Mouse (Mus musculus): ENCODE measurements around the gene Hoxa3. TPM values are rescaled to one million over a fixed set of nuclear protein-coding genes. Genes with fewer than 3 reads are reported as not detected.

Gene Hoxa3
- total and polyA plus RNA-seq, 2 experiments from 2014 or later = 1.6 TPM; not detected in 1

DNA sequence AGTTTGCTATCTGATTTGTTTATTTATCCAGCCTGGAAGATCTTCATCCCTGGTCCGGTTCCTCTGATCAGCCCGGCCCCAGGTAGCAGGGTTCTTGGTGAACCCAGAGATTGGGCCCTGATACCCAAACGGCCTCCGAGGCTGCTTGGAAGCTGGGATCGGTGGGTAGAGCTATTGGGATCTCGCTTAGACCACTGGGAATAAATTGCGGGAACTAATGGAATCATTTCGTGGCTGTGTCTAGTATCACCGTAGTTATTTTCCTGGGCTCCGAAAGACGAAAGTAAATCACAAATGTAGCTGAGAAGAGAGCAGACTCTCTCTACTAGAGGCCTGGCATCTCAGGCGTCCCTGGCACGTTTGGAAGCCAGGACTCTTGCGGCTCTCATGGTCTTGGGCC is 7.9 kb downstream of the Hoxa3 start:
- 5% methylated on average over 14 of the region's 14 CpGs for WGBS

DNA sequence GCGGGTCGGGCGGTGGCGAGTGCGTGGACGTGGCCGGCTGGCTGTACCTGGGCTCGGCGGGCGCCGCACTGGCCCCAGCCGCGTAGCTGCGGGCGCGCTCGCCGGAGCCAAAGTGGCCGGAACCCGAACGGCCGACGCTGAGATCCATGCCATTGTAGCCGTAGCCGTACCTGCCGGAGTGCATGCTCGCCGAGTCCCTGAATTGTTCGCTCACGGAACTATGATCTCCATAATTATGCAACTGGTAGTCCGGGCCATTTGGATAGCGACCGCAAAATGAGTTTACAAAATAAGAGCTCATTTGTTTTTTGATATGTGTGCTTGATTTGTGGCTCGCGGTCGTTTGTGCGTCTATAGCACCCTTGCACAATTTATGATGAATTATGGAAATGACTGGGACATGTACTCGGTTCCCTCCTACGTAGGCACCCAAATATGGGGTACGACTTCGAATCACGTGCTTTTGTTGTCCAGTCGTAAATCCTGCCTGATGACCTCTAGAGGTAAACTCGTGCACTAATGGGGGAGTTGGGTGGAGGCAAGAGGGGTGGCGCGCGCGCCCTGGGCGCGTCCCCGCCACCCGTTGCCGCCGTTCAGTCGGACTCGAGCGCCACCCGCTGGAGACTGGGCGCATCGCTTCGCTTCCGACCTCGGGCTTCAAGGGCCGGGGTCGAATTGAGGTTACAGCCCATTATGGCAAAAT is 8.9 kb downstream of the Hoxa3 start, which contains the start of gene Hoxa5:
Gene Hoxa5 (minus strand): TSS at position 538 of the 703 bp plus-strand sequence.
- Histone ChIP-seq H3K36me3 (ENCODE audit: insufficient read depth, low read length) (no peaks in the 10 kb centered on the region), H3K9ac (replicated peaks; ENCODE audit: low read length, poor library complexity, severe bottlenecking) (no peak within 1 kb of the TSS), H3K9me3 (ENCODE audit: low read length) (no peaks in the 10 kb centered on the region), H3K4me1 (ENCODE audit: insufficient read depth, low read length) (no peaks in the 10 kb centered on the region), H3K27me3 (ENCODE audit: insufficient read depth, low read length) (peaks cover 98% of the 10 kb centered on the region), H3K27ac (ENCODE audit: low read depth, low read length) (no peak within 1 kb of the TSS), H3K4me2 (ENCODE audit: low read depth, low read length, poor library complexity, severe bottlenecking) (0 out of 2 replicates have a peak within 1 kb of the TSS, but pooled peaks have one; percentile 20), H3K4me3 (ENCODE audit: low read depth, low read length) (peak within 1 kb of the TSS; percentile 0; the same call in 1 of the 2 replicates)
- TF ChIP-seq CTCF (IDR thresholded peaks at IDR 0.05) = peak; percentile 64
- peak; percentile 82 for DNase-seq (ENCODE audit: low spot score)
- under 1% methylated on average over 65 of the region's 65 CpGs for WGBS
- no peak for ATAC-seq (ENCODE audit: low FRiP score)

More for the DNA sequence above, 7.9 kb downstream of the Hoxa3 start:
- Histone ChIP-seq H3K4me2 (ENCODE audit: low read depth, low read length, poor library complexity, severe bottlenecking) (no peak overlapping the region), H3K9me3 (ENCODE audit: low read length) (no peaks in the 10 kb centered on the region), H3K4me3 (ENCODE audit: low read depth, low read length) (no peak overlapping the region), H3K27me3 (ENCODE audit: insufficient read depth, low read length) (peaks cover 99% of the 10 kb centered on the region), H3K27ac (ENCODE audit: low read depth, low read length) (no peak overlapping the region), H3K4me1 (ENCODE audit: insufficient read depth, low read length) (no peaks in the 10 kb centered on the region), H3K9ac (replicated peaks; ENCODE audit: low read length, poor library complexity, severe bottlenecking) (no peak overlapping the region), H3K36me3 (ENCODE audit: insufficient read depth, low read length) (no peaks in the 10 kb centered on the region)
- ATAC-seq (ENCODE audit: low FRiP score) = no peak
- TF ChIP-seq CTCF (IDR thresholded peaks at IDR 0.05) = no peak
- no peak for DNase-seq (ENCODE audit: low spot score)

DNA sequence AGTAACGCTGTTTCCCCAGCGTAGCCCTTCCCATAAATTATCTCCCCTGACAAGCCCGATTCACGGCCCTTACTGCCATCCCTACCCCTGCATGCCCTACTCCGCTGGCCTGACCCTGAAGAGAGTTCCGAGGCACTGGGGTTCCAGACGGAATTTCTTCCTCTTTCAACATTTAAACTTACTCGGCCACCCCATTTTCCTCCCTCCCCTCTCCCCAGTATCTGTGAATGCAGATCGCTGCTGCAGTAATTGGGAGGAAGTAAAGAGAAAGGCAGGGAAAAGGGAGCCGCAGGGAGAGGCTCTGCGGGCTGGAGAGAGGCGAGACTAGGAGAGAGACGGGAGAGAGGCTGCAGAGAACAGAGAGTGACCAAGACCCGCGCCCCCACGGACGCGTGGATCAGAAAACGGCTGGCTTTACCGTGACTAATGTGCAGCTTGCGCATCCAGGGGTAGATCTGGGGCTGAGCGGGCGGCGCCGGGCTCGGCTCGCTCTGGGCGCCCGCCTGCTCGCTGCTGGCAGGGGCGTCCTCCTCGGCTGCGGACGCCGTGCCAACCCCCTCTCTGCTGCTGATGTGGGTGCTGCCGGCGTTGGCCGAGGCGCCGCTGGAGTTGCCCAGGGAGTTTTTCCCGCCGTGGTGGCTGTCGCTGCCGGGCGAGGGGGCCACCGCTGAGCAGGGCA is 9.6 kb downstream of the Hoxa3 start:
- DNase-seq (ENCODE audit: low spot score) = no peak
- WGBS = under 1% methylated on average over 39 of the region's 46 CpGs
- peaks cover 98% of the 10 kb centered on the region for H3K27me3 ChIP-seq (ENCODE audit: insufficient read depth, low read length)
- peak overlapping the region; percentile 0; the same call in 1 of the 2 replicates for H3K4me3 ChIP-seq (ENCODE audit: low read depth, low read length)
- no peak for ATAC-seq (ENCODE audit: low FRiP score)
- no peaks in the 10 kb centered on the region for H3K4me1 ChIP-seq (ENCODE audit: insufficient read depth, low read length)
- H3K27ac ChIP-seq (ENCODE audit: low read depth, low read length) = no peak overlapping the region
- no peak overlapping the region for H3K9ac ChIP-seq (replicated peaks; ENCODE audit: low read length, poor library complexity, severe bottlenecking)
- H3K4me2 ChIP-seq (ENCODE audit: low read depth, low read length, poor library complexity, severe bottlenecking) = 0 out of 2 replicates have a peak overlapping the region, but pooled peaks have one; percentile 20
- no peaks in the 10 kb centered on the region for H3K9me3 ChIP-seq (ENCODE audit: low read length)
- TF ChIP-seq CTCF (IDR thresholded peaks at IDR 0.05) = no peak
- no peaks in the 10 kb centered on the region for H3K36me3 ChIP-seq (ENCODE audit: insufficient read depth, low read length)

DNA sequence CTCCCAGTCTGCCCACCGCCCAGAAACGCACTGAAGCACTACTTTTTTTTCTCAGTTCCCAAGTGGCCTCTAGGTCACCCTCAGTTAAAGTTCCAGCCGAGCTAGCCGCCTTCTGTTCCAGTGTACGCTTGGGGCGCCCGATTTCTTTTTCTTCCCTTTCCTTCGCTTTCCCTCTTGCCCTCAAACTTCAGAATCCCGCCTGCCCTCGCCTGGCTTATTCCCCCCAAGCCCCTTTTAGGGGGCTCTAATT is 10.1 kb downstream of the Hoxa3 start:
- peaks cover 98% of the 10 kb centered on the region for H3K27me3 ChIP-seq (ENCODE audit: insufficient read depth, low read length)
- no peaks in the 10 kb centered on the region for H3K36me3 ChIP-seq (ENCODE audit: insufficient read depth, low read length)
- H3K4me2 ChIP-seq (ENCODE audit: low read depth, low read length, poor library complexity, severe bottlenecking) = no peak overlapping the region
- no peaks in the 10 kb centered on the region for H3K9me3 ChIP-seq (ENCODE audit: low read length)
- no peak for DNase-seq (ENCODE audit: low spot score)
- no peak for ATAC-seq (ENCODE audit: low FRiP score)
- H3K4me3 ChIP-seq (ENCODE audit: low read depth, low read length) = no peak overlapping the region; the same call in 1 of the 2 replicates
- H3K9ac ChIP-seq (replicated peaks; ENCODE audit: low read length, poor library complexity, severe bottlenecking) = no peak overlapping the region
- TF ChIP-seq CTCF (IDR thresholded peaks at IDR 0.05) = no peak
- under 1% methylated on average over 10 of the region's 10 CpGs for WGBS
- no peaks in the 10 kb centered on the region for H3K4me1 ChIP-seq (ENCODE audit: insufficient read depth, low read length)
- H3K27ac ChIP-seq (ENCODE audit: low read depth, low read length) = no peak overlapping the region

DNA sequence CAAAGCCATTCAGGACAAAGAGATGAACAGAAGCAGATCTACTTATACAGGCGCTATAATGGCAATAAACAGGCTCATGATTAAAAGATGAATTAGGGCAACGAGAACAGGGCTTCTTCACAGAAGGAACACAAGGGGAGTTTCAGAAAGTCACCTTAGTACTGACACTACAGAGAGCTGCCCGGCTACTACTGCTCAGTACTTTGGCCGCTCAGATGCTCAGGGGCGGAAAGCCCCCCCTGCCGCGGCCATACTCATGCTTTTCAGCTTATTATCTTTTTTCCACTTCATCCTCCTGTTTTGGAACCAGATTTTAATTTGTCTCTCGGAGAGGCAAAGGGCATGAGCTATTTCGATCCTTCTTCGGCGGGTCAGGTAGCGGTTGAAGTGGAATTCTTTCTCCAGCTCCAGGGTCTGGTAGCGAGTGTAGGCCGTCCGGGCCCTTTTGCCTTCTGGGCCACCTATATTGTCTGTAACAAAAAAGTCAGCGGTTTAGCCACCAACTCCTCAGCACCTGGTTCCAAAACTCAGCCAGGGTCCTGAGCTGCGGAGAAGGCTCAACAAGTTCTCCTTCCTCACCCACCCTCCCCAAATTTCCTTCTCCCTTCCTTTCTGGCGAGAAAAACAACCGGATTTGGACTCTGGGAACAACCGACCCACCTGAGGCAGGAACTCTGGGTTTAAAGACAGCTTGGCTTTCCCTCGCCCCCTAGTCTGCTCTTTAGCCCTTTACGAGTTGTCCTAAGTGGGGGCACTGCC is 10.6 kb downstream of the Hoxa3 start:
- Histone ChIP-seq H3K4me3 (ENCODE audit: low read depth, low read length) (no peak overlapping the region), H3K4me2 (ENCODE audit: low read depth, low read length, poor library complexity, severe bottlenecking) (no peak overlapping the region), H3K36me3 (ENCODE audit: insufficient read depth, low read length) (no peaks in the 10 kb centered on the region), H3K27me3 (ENCODE audit: insufficient read depth, low read length) (peaks cover 99% of the 10 kb centered on the region), H3K4me1 (ENCODE audit: insufficient read depth, low read length) (no peaks in the 10 kb centered on the region), H3K9me3 (ENCODE audit: low read length) (no peaks in the 10 kb centered on the region), H3K9ac (replicated peaks; ENCODE audit: low read length, poor library complexity, severe bottlenecking) (no peak overlapping the region), H3K27ac (ENCODE audit: low read depth, low read length) (no peak overlapping the region)
- DNase-seq (ENCODE audit: low spot score) (no peak), ATAC-seq (ENCODE audit: low FRiP score) (no peak)
- WGBS = 4% methylated on average over 22 of the region's 22 CpGs
- TF ChIP-seq CTCF (IDR thresholded peaks at IDR 0.05) = no peak
